ENCODE assay signal across 12 mouse cellular contexts in the genomic region with DNA sequence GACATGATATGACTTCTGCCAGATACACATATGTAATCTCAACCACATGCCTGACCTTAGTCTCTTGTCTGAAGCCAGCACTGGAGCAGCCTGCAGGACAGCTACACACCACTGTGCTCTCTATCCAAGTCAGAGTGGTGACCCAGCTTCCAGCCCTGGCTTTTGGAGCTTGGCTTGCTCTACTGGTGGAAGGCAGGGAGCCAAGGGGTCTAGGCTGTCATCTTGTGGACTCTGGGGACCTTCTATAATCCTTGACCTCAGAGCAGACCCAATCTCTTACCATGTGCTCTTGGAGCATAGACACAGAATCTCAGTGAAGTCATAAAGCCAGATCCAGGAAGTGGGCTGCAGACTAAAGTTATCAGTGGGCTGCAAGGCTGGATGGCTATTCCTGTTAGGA.
"Had no signal": no experiment of that assay in that cellular context is flagged by ENCODE, and none has a peak within 500 bp of the region (broad histone marks: within the 10 kb centered on the region; RNA-seq: fewer than 3 reads in every experiment).

No protein-coding gene starts in this region.

- H3K27ac ChIP-seq: limb, embryonic 13.5 days; liver, embryonic 14.5 days; midbrain, embryonic 13.5 days; neural tube, embryonic 15.5 days had no signal

- H3K4me3 ChIP-seq: limb, embryonic 13.5 days; midbrain, embryonic 13.5 days; myocyte; neural tube, embryonic 15.5 days had no signal

- DNase-seq: kidney, adult 18-20 months; kidney, postnatal 25 days; layer of hippocampus, adult 9-11 months; layer of hippocampus, postnatal 36 days; right cerebral cortex, adult 18-20 months; right cerebral cortex, postnatal 25 days; thymus, postnatal 36 days had no signal
